Mouse (Mus musculus) thymus, postnatal 4 days (tissue): ENCODE measurements around the gene Ccdc88b.
"Not testable (repeated sequence)": the region's sequence is repeated elsewhere in the genome, so short reads cannot be mapped to it uniquely, and the experiment has no call there.

ENCODE experiments used
- DNase-seq: peaks from one replicate; pipeline ENCODE4 v3.0.0; 2021

Ccdc88b gene

GRCm38 (mm10) chr19:6858031-6858430 is at the start of gene Ccdc88b:
Ccdc88b (minus strand) TSS chr19:6858211.
- DNase-seq, result peak; percentile 85

- no peak for DNase-seq
These were observed 49.1 kb upstream of the Ccdc88b start for GRCm38 (mm10) chr19:6907094-6907493.

DNA sequence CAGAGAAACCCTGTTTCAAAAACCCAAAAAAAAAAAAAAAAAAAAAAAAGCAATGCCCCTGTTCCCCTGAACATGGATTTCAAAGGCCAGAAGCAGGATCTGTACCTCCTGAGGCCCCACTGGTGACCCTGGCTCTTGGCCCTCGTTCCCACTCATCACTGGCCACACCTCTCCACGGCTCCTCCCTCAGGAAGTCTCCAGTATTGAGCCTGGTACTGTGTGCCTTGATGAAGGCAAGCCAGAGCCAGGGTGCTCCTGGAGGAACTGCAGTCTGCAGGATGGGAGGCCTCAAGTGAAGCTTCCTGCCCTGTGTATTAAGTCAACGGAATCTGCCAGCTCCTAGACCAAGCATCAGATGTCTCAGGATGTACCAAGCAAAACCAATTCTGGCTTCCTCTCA is 48.2 kb upstream of the Ccdc88b start:
- no peak for DNase-seq

DNA sequence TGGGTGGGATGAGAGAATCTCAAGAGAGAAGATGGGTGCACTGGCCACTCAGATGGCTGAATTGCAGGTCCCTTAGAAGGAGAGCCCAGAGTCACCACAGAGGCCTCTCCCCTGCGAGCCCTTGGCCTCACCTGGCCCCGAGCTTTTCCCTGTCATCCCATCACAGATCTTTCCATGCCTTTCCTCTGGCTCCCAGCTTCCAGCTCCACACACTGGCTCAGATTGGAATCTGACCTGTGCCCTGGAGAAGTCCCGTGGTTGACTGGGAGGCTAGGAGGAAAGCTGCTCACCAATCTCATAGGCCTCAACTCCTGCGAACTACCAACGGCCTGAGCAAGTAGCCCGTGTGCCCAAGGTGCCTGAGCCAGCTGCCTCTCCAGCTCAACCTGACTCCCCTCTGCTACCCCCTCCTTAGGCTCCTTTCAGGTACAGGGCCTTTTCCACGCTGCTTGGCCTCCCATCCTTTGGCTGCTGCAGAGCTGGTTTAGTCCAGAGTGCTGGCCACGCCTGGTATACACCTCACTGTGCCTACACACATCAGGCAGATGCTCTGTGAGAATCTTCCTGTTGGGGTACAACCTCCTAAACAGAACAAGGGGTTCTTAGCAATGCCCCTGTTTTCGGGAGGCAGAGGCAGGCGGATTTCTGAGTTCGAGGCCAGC is 47.6 kb upstream of the Ccdc88b start:
- DNase-seq, result no peak

GRCm38 (mm10) chr19:6904846-6905245 is 46.8 kb upstream of the Ccdc88b start:
- DNase-seq, result no peak

- DNase-seq, result no peak
These were observed 45.0 kb upstream of the Ccdc88b start for GRCm38 (mm10) chr19:6903031-6903430.

DNA sequence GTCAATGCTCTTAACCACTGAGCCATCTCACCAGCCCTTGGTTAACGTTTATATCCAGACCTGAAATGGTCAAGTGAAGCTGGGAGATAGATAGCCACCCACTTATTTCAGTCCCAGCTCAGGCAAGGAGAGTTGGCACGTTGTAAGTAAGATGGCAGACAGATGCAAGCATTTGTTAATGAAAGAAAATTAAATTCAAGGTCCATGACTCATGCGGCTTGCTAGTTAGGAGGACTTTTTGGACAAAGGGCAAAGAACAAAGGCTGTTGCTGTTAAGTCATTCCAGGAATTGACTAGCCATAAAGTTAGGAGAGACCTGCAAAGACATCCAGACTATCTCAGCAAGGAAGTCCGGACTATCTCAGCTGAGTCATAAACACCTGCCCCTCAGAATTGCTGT is 41.6 kb upstream of the Ccdc88b start:
- no peak for DNase-seq

GRCm38 (mm10) chr19:6895608-6896305 is 37.7 kb upstream of the Ccdc88b start:
- DNase-seq, result not testable (repeated sequence)

GRCm38 (mm10) chr19:6893731-6894451 is 35.9 kb upstream of the Ccdc88b start:
- no peak for DNase-seq

DNA sequence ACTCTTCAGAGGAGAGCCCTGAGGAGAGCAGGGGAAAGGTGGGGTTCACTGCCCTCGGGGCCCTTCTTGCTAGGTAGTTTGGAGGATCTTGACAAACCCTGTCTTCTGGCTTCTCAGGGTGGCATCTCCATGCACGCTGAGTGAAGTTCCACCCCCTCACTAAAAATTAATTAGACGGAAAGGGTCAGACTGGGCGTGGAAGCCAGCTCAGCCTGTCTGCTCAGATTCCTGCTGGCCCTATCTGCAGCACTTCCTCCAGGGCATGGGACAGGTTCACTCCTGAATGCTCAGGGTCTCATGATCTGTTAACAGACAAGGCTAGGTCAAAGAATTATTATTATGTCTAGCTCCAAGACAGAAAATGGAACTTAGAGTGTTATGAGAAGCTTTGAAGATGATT is 34.5 kb upstream of the Ccdc88b start:
- no peak for DNase-seq

- DNase-seq, result no peak
These were observed 20.0 kb upstream of the Ccdc88b start for GRCm38 (mm10) chr19:6877965-6878364.

GRCm38 (mm10) chr19:6876799-6877198 is 18.8 kb upstream of the Ccdc88b start:
- DNase-seq, result no peak

- no peak for DNase-seq
These were observed 17.8 kb upstream of the Ccdc88b start for GRCm38 (mm10) chr19:6875834-6876233.

DNA sequence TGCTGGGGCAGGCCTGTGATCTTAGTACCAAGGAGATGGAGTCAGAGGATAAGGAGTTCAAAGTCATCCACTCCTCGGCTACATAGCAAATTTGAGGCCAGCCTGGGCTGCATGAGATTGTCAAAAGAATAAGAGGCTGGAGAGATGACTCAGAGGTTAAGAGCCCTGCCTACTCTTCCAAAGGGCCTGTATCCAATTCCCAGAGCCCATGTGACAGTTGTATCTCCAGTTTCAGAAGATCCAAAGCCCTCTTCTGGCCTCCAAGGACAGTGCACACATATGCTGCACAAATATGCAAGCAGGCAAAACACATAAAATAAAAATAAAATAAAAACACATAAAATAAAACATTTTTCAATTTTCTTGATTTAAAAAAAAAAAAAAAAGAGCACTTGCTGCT is 16.2 kb upstream of the Ccdc88b start:
- no peak for DNase-seq

- no peak for DNase-seq
These were observed 14.7 kb upstream of the Ccdc88b start for GRCm38 (mm10) chr19:6872701-6873100.

- DNase-seq, result peak; percentile 74
These were observed 13.7 kb upstream of the Ccdc88b start for GRCm38 (mm10) chr19:6871574-6872271.

- peak; percentile 64 for DNase-seq
These were observed 11.3 kb upstream of the Ccdc88b start for GRCm38 (mm10) chr19:6869355-6869754.

DNA sequence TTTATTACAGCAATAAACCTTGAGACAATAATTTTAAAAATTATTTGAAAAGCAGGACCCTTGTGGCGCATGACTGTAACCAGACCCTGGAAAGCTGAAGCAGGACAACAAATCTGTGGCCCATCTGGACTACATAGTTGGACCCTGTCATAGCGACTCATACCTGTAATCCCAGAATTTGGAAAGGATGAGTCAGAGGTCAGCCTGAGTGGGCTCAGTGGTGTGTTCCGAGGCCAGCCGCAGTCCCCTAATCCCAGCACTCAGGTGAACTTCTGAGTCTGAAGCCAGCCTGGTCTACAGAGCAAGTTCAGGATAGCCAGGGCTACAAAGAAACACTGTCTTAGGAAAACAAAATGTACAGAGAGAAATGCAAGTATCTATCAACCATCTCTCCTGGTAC is 3.4 kb upstream of the Ccdc88b start:
- DNase-seq, result no peak

GRCm38 (mm10) chr19:6860706-6861105 is 2.7 kb upstream of the Ccdc88b start:
- no peak for DNase-seq

DNA sequence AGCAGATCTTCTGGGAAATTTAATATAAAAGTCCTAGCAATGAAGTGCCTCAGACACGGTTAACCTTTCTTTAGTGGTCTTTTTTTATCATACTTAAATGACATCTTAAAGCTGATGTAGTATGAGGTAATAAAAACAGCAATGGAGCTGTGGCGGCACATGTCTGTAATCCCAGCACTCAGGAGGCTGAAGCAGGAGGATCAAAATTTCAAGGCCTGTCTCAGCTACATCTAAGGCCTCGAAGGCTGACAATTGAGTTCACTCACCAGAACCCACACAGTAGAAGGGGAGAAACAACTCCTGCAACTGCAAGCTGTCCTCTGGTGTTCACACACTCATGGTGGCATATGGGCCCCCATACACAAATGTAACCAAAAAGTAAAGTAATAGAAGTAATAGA is 2.0 kb upstream of the Ccdc88b start:
- DNase-seq, result no peak

DNA sequence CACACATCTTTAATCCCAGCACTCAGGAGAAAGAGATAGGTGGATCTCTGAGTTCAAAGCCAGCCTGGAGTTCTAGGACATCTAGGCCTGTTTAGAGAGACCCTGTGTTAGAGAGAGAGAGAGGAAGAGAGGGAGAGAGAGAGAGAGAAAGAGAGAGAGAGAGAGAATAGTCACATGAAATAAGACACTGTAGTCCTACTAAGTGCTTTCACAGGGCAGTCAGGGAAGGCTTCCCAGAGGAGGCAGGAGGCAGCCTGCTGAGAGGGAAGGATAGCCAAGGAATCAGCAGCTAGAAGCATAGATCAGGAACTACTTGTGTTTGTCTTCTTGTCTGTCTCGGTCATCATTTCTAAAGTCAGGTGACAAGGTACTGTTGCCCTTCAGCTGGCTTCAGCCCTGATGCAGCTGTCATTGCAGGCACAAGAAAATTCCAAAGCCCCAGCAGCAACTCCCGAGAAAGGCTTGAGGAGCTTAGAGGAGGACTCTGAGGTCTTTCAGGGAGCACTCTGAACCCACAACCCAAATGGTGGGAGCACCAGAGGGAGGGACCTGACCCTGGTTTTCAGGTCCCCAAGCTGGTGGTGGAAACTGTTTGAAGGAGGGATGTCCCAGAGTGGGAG is 1.1 kb upstream of the Ccdc88b start:
- DNase-seq, result no peak

DNA sequence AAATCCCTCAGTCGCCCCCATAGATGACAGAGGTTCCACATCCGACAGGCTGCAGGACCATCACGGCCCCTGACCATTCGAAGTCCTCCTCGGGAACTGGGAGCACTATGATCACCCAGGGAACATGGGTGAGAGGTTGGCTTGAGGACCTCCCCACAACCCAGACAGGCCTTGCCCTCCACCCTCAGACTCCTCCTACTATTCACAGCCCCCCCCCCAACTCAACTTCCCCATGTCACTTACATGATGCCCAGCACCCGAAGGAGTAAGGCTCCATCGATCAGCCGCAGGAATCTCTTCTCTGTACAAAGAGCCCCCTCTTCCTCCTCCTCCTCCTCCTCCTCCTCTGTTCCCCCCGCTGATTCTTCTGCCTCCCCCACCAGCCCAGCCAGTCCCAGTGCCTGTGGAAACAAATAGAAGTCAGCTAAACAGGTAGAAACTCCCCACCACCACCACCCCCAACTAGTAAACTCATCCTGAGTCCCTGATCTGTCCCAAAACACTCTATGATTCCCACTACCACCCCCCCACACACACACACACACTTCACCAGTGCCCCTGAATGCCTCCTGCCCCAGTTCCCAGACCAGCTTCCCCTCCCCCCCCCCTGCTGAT is 513 bp downstream of the Ccdc88b start:
- DNase-seq, result no peak

GRCm38 (mm10) chr19:6857003-6857360 is 1.0 kb downstream of the Ccdc88b start:
- DNase-seq, result no peak
